Comparison of ENCODE assay signal across 8 mouse cellular contexts in the genomic region with DNA sequence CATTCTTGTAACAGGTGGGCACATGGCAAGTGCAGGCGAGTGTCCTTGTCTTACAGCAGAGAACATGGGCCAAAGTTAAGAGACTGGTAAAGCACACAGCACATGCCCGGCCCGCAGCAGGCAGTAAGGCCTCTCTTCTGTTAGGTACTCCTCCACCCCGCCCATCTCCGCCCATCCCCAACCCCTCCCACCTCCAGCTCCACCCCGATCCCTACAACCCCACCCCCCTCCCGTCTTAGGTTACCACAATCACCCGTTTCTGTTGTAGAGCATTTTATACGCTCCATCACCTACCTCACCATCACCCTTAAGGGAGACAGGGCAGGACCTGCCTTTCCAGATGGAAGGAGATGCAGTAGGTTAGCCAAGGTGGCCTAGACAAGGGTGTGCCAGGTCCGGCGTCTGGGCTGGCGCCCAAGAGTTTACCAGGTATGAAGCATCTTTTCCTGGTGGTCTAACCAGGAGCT. TPM values are rescaled to one million over a fixed set of nuclear protein-coding genes. Genes with fewer than 3 reads are reported as not detected.
DNase-seq lines count a peak whose midpoint lies in the region; ATAC-seq and TF ChIP-seq lines count a peak whose summit lies in the region.

A gene (minus strand): TSS at position 417 of the 467 bp plus-strand sequence.

- DNase-seq in midbrain, embryonic 11.5 days (ENCODE audit: low spot score, missing footprints): no peak
- peak; percentile 61 to 67 for DNase-seq in kidney, postnatal 4 days
- DNase-seq in neural tube, embryonic 10.5 days (ENCODE audit: extremely low spot score, low spot score): peak; percentile 40
- no peak for DNase-seq in left cerebral cortex, postnatal 36 days (ENCODE audit: low spot score in 2 of 2)
- DNase-seq in spleen, postnatal 14 days (ENCODE audit: low spot score in 2 of 2): no peak

- 3% methylated on average over 12 of the region's 12 CpGs for WGBS in midbrain, embryonic 11.5 days
- WGBS in midbrain, embryonic 15.5 days: 6% methylated on average over 12 of the region's 12 CpGs
- WGBS in forebrain, embryonic 16.5 days: 7% methylated on average over 12 of the region's 12 CpGs

- no peak for TF ChIP-seq POLR2A in bone marrow macrophage, adult 2 months (IDR thresholded peaks at IDR 0.05; ENCODE audit: borderline replicate concordance, low read depth, low read length)

- 0 out of 2 replicates have a peak, but pooled peaks cover 4% of the 10 kb centered on the region for H3K4me1 ChIP-seq in midbrain, embryonic 11.5 days (ENCODE audit: control insufficient read depth, insufficient read depth, low read length)
- H3K4me1 ChIP-seq in midbrain, embryonic 15.5 days: no peaks in the 10 kb centered on the region
- peaks cover 8% of the 10 kb centered on the region for H3K4me1 ChIP-seq in bone marrow macrophage, adult 2 months (ENCODE audit: control insufficient read depth, insufficient read depth, low read length)
- peaks cover 13% of the 10 kb centered on the region for H3K4me1 ChIP-seq in forebrain, embryonic 16.5 days (replicated peaks; ENCODE audit: control insufficient read depth, insufficient read depth, low read length)

- no peak within 1 kb of the TSS for H3K4me3 ChIP-seq in midbrain, embryonic 11.5 days (ENCODE audit: low read depth, low read length)
- H3K4me3 ChIP-seq in midbrain, embryonic 15.5 days: no peak within 1 kb of the TSS
- H3K4me3 ChIP-seq in bone marrow macrophage, adult 2 months (ENCODE audit: insufficient read depth, low read length): peak within 1 kb of the TSS; percentile 45
- H3K4me3 ChIP-seq in forebrain, embryonic 16.5 days (replicated peaks; ENCODE audit: low read length): no peak within 1 kb of the TSS

- H3K36me3 ChIP-seq in midbrain, embryonic 11.5 days (ENCODE audit: control insufficient read depth, insufficient read depth, low read length): no peaks in the 10 kb centered on the region
- no peaks in the 10 kb centered on the region for H3K36me3 ChIP-seq in midbrain, embryonic 15.5 days (replicated peaks)
- no peaks in the 10 kb centered on the region for H3K36me3 ChIP-seq in forebrain, embryonic 16.5 days (ENCODE audit: control insufficient read depth, insufficient read depth)

- ATAC-seq in midbrain, embryonic 11.5 days (ENCODE audit: low FRiP score): no peak
- ATAC-seq in midbrain, embryonic 15.5 days (replicated peaks): no peak
- ATAC-seq in forebrain, embryonic 16.5 days: peak; percentile 47

- H3K4me2 ChIP-seq in midbrain, embryonic 11.5 days: 0 out of 2 replicates have a peak within 1 kb of the TSS, but pooled peaks have one; percentile 13
- no peak within 1 kb of the TSS for H3K4me2 ChIP-seq in midbrain, embryonic 15.5 days
- H3K4me2 ChIP-seq in forebrain, embryonic 16.5 days (ENCODE audit: low read length): peak within 1 kb of the TSS; percentile 22; the same call in 1 of the 2 replicates

- H3K9me3 ChIP-seq in midbrain, embryonic 11.5 days (ENCODE audit: control insufficient read depth, low read length): no peaks in the 10 kb centered on the region
- H3K9me3 ChIP-seq in midbrain, embryonic 15.5 days: no peaks in the 10 kb centered on the region
- no peaks in the 10 kb centered on the region for H3K9me3 ChIP-seq in forebrain, embryonic 16.5 days (ENCODE audit: control insufficient read depth, low read length)

- no peak within 1 kb of the TSS for H3K27ac ChIP-seq in midbrain, embryonic 11.5 days (ENCODE audit: low read depth, low read length)
- H3K27ac ChIP-seq in midbrain, embryonic 15.5 days: no peak within 1 kb of the TSS
- H3K27ac ChIP-seq in bone marrow macrophage, adult 2 months (ENCODE audit: insufficient read depth, low read depth, low read length): no peak within 1 kb of the TSS
- H3K27ac ChIP-seq in forebrain, embryonic 16.5 days (ENCODE audit: low read length): no peak within 1 kb of the TSS

- H3K9ac ChIP-seq in midbrain, embryonic 11.5 days (ENCODE audit: low read length): no peak within 1 kb of the TSS
- no peak within 1 kb of the TSS for H3K9ac ChIP-seq in midbrain, embryonic 15.5 days
- H3K9ac ChIP-seq in forebrain, embryonic 16.5 days (replicated peaks; ENCODE audit: low read depth, low read length): no peak within 1 kb of the TSS

- 0 out of 2 replicates have a peak, but pooled peaks cover 2% of the 10 kb centered on the region for H3K27me3 ChIP-seq in midbrain, embryonic 11.5 days (ENCODE audit: control insufficient read depth, insufficient read depth, low read length)
- no peaks in the 10 kb centered on the region; the same call in 1 of the 2 replicates for H3K27me3 ChIP-seq in midbrain, embryonic 15.5 days (replicated peaks)
- H3K27me3 ChIP-seq in forebrain, embryonic 16.5 days (replicated peaks; ENCODE audit: control insufficient read depth, insufficient read depth, low read length): no peaks in the 10 kb centered on the region

- TF ChIP-seq CTCF in bone marrow macrophage, adult 2 months (IDR thresholded peaks at IDR 0.05; ENCODE audit: low read depth, low read length): no peak

- intact Hi-C loops in left cerebral cortex, postnatal 36 days (cut with DNase I): no loop called here

RNA-seq across cellular contexts. Expression of the gene that starts here (rescaled TPM):
- 0.19 and 0.25 TPM in 2 replicates for polyA plus RNA-seq in midbrain, embryonic 11.5 days (2014; fragmentation: Nextera tagmentation; extraction: Ambion mirVana)
- 0.28 and 0.54 TPM in 2 replicates for polyA plus RNA-seq in midbrain, embryonic 15.5 days (2015; fragmentation: Nextera tagmentation; extraction: Ambion mirVana)
- polyA plus RNA-seq in bone marrow macrophage, adult 2 months (2012; ENCODE audit: insufficient read depth, insufficient read length, missing spikeins): not detected in 2 replicates
- 0.25 and 0.41 TPM in 2 replicates for polyA plus RNA-seq in forebrain, embryonic 16.5 days (2015; fragmentation: Nextera tagmentation; extraction: Ambion mirVana)
- total RNA-seq in left cerebral cortex, postnatal 36 days (2021): under 1 TPM in 1 of 2 experiments, not detected in 1; 0.17 TPM

Comparison
In these comparisons a context has a peak if more than half of its experiments do, and no peak if none do; other contexts are left out.
1. Peak in ATAC-seq and H3K4me2 ChIP-seq in forebrain, embryonic 16.5 days; RNA of the gene not detected or under 1 TPM.
2. DNase-seq: peak in kidney, postnatal 4 days (2 of 2) and neural tube, embryonic 10.5 days (single experiment); none in midbrain, embryonic 11.5 days (single experiment), left cerebral cortex, postnatal 36 days (0 of 2) and spleen, postnatal 14 days (0 of 2).